Mouse (Mus musculus): ENCODE results near the gene Exoc3l2.
A peak's percentile ranks its signal among the peaks of the same experiment; 100 is the strongest.
"Not testable (repeated sequence)": the region's sequence is repeated elsewhere in the genome, so short reads cannot be mapped to it uniquely, and the experiment has no call there.

The Exoc3l2 gene

GRCm38 (mm10) chr7:19489525-19489924 lies 26.4 kb downstream of the Exoc3l2 start:
- no peak for DNase-seq (ENCODE audit: low read depth, low spot score)

GRCm38 (mm10) chr7:19491731-19492130 lies 28.6 kb downstream of the Exoc3l2 start:
- no peak for DNase-seq (ENCODE audit: low read depth, low spot score)

- DNase-seq (ENCODE audit: low read depth, low spot score), result no peak
Observed at GRCm38 (mm10) chr7:19494751-19495474, 31.8 kb downstream of the Exoc3l2 start.

- no peak for DNase-seq (ENCODE audit: low read depth, low spot score)
Observed at GRCm38 (mm10) chr7:19495521-19496213, 32.5 kb downstream of the Exoc3l2 start.

- no peak for DNase-seq (ENCODE audit: low read depth, low spot score)
Observed at GRCm38 (mm10) chr7:19496214-19496555, 33.1 kb downstream of the Exoc3l2 start.

GRCm38 (mm10) chr7:19498326-19498725 lies 35.2 kb downstream of the Exoc3l2 start:
- no peak for DNase-seq (ENCODE audit: low read depth, low spot score)

GRCm38 (mm10) chr7:19500420-19501363 lies 37.6 kb downstream of the Exoc3l2 start:
- no peak for DNase-seq (ENCODE audit: low read depth, low spot score)

GRCm38 (mm10) chr7:19501658-19502057 lies 38.5 kb downstream of the Exoc3l2 start:
- no peak for DNase-seq (ENCODE audit: low read depth, low spot score)

- no peak for DNase-seq (ENCODE audit: low read depth, low spot score)
Observed at GRCm38 (mm10) chr7:19503481-19504068, 40.4 kb downstream of the Exoc3l2 start.

GRCm38 (mm10) chr7:19506326-19506725 lies 43.2 kb downstream of the Exoc3l2 start:
- DNase-seq (ENCODE audit: low read depth, low spot score), result no peak

GRCm38 (mm10) chr7:19506969-19507611 lies 44.0 kb downstream of the Exoc3l2 start:
- no peak for DNase-seq (ENCODE audit: low read depth, low spot score)

GRCm38 (mm10) chr7:19507612-19507981 lies 44.5 kb downstream of the Exoc3l2 start:
- no peak for DNase-seq (ENCODE audit: low read depth, low spot score)

- peak; percentile 80 for DNase-seq (ENCODE audit: low read depth, low spot score)
Observed at GRCm38 (mm10) chr7:19508150-19508923, 45.2 kb downstream of the Exoc3l2 start, which contains the start of the genes Bloc1s3 and Trappc6a. TSS of gene Bloc1s3 (minus strand) at chr7:19508367. TSS of gene Trappc6a (plus strand) at chr7:19508395.

- no peak for DNase-seq (ENCODE audit: low read depth, low spot score)
Observed at GRCm38 (mm10) chr7:19508924-19509568, 45.9 kb downstream of the Exoc3l2 start.

- DNase-seq (ENCODE audit: low read depth, low spot score), result no peak
Observed at GRCm38 (mm10) chr7:19509786-19510185, 46.7 kb downstream of the Exoc3l2 start.

- not testable (repeated sequence) for DNase-seq (ENCODE audit: low read depth, low spot score)
Observed at GRCm38 (mm10) chr7:19511934-19512333, 48.8 kb downstream of the Exoc3l2 start.

GRCm38 (mm10) chr7:19512353-19512752 lies 49.2 kb downstream of the Exoc3l2 start:
- no peak for DNase-seq (ENCODE audit: low read depth, low spot score)

- DNase-seq (ENCODE audit: low read depth, low spot score), result no peak
Observed at GRCm38 (mm10) chr7:19517652-19518365, 54.7 kb downstream of the Exoc3l2 start, which contains the start of gene Nkpd1. TSS of gene Nkpd1 (plus strand) at chr7:19517838.

GRCm38 (mm10) chr7:19520032-19520431 lies 56.9 kb downstream of the Exoc3l2 start:
- no peak for DNase-seq (ENCODE audit: low read depth, low spot score)
